Mouse (Mus musculus) liver, postnatal 0 days (tissue): ENCODE data around the gene Arsg. TPM values are rescaled to one million over a fixed set of nuclear protein-coding genes. Genes with fewer than 3 reads are reported as not detected.

Experiments
- ATAC-seq: fragments of 200-750 bp; cut with Nextera tagmentation; 2 replicates; pipeline ENCODE4 v1.8.0; 2017; ENCODE audit warnings: mild to moderate bottlenecking, moderate library complexity
- DNase-seq: peaks from one replicate; pipeline ENCODE4 v3.0.0-alpha.2; 2016
- H3K27ac ChIP-seq: fragments of 300-500 bp; sonication (generic); 2 replicates; pipeline ENCODE4 v1.5.1; 2014; ENCODE audit warnings: antibody characterized with exemption, moderate library complexity, mild to moderate bottlenecking, low read depth
- H3K27me3 ChIP-seq: fragments of 300-500 bp; sonication (generic); 2 replicates; pipeline ENCODE4 v1.6.1; 2014; ENCODE audit warnings: low read length, control low read depth, mixed read lengths; ENCODE audit not compliant: insufficient read depth
- H3K36me3 ChIP-seq: fragments of 300-500 bp; sonication (generic); replicated peaks from 2 replicates; pipeline ENCODE4 v1.6.1; 2014; ENCODE audit warnings: mild to moderate bottlenecking, control low read depth, low read length, moderate library complexity, mixed read lengths; ENCODE audit not compliant: insufficient read depth
- H3K4me1 ChIP-seq: fragments of 300-500 bp; sonication (generic); 2 replicates; pipeline ENCODE4 v1.6.1; 2014; ENCODE audit warnings: antibody characterized with exemption, mild to moderate bottlenecking, control low read depth; ENCODE audit not compliant: insufficient read depth
- H3K4me2 ChIP-seq: fragments of 300-500 bp; sonication (generic); 2 replicates; pipeline ENCODE4 v1.6.1; 2014; ENCODE audit warnings: low read depth, mild to moderate bottlenecking, low read length, moderate library complexity, mixed read lengths
- H3K4me3 ChIP-seq: fragments of 300-500 bp; sonication (generic); 2 replicates; pipeline ENCODE4 v1.5.1; 2014; ENCODE audit warnings: low read depth, low read length
- H3K9ac ChIP-seq: fragments of 300-500 bp; sonication (generic); replicated peaks from 2 replicates; pipeline ENCODE4 v1.6.1; 2014; ENCODE audit warnings: mild to moderate bottlenecking, moderate library complexity
- H3K9me3 ChIP-seq: fragments of 300-500 bp; sonication (generic); 2 replicates; pipeline ENCODE4 v1.6.1; 2016; ENCODE audit warnings: mild to moderate bottlenecking, control low read depth, low read length, mixed read lengths
- CTCF ChIP-seq: sonication (generic); IDR thresholded peaks from 2 replicates; pipeline ENCODE4 v1.5.1; 2016; ENCODE audit warnings: antibody characterized with exemption, low read depth
- EP300 ChIP-seq: IDR thresholded peaks from 2 replicates; pipeline ENCODE4 v1.6.1; 2016; ENCODE audit warnings: antibody characterized with exemption, low read depth, mild to moderate bottlenecking
- WGBS: fragments of 180-500 bp; shearing (Covaris S2); extraction: QIAGEN DNeasy Blood & Tissue Kit; methylation state at CpG from one replicate; pipeline ENCODE4 v1.1.7; 2014; ENCODE audit not compliant: insufficient replicate concordance; 5-methylcytosine and 5-hydroxymethylcytosine counted together
- polyA plus RNA-seq: library from polyadenylated mRNA; unstranded; fragments of >200 nt; fragmentation: Nextera tagmentation; extraction: Ambion mirVana; gene quantifications from 2 replicates; pipeline ENCODE4 v1.2.1, GENCODE M21; 2015

Gene Arsg
- polyA plus RNA-seq, 1 experiment from 2014 or later: 13.1 TPM

DNA sequence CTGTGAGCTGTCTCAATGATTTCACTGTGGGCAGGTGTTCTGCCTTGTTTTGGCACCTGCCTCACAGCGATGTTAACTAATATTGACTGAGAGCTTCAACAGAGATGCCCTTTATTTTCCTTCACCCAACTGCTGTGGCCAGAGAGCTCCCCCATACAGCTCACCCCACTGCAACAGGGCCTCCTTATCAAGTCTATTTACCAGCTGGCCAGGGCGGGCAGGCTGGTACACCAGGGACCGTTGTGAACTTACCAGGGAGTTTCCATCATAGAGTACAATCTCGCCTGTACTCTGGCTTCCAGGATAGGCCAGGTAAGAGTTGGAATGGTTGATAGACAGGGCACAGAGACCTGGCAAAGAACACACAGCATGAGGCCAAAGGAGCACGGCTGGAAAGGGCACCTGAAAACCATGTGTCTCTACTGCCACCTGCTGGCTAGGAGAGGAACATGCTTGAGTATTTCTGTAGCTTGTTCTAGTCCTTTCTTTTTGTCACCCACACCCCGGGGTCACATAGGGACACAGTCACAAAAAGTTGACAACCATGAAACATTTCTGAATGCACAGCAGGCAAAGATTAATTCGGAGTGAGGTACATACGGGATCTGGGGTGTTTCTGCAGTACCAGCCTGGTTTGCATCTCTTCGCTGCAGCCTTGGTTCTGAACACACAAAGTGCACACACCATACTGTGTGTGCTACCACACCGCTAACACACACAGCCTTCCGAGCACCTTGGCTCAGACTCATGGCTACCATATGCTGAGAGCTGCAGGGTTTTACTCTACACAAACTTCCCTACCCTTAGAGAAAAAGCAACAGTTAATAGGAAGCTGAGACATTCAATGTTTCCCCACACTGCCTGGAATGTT, 111.9 kb downstream of the Arsg start:
- Histone ChIP-seq H3K4me2 (no peak overlapping the region), H3K9ac (peak overlapping the region; percentile 6; the same call in 1 of the 2 replicates), H3K4me1 (peaks cover 18% of the 10 kb centered on the region), H3K4me3 (no peak overlapping the region), H3K36me3 (peaks cover 42% of the 10 kb centered on the region), H3K27ac (0 out of 2 replicates have a peak overlapping the region, but pooled peaks have one; percentile 12), H3K9me3 (no peaks in the 10 kb centered on the region), H3K27me3 (no peaks in the 10 kb centered on the region)
- peak; percentile 67 for ATAC-seq
- TF ChIP-seq CTCF (peak; percentile 99), EP300 (no peak)
- 39% methylated on average over 11 of the region's 11 CpGs for WGBS
- peak; percentile 84 for DNase-seq

DNA sequence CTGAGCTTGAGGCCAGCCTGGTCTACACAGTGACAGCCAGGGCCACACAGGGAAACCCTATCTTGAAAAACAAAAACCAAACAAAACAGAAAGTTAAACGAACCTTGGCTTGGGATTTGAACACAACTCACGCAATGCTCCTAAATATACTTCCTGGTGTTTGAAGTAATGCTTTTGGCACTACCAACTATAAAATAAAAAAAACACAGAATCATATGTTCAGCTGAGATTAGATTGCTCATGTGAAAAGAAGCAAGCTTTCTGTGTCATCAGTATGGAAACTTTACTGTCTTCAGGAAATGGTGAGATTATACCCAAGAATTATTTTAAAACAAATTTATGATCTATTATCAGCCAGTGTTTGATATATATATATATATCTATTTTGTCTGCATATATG, 113.2 kb downstream of the Arsg start:
- H3K36me3 ChIP-seq: peaks cover 37% of the 10 kb centered on the region
- H3K4me3 ChIP-seq: no peak overlapping the region
- H3K9me3 ChIP-seq: no peaks in the 10 kb centered on the region
- ATAC-seq (no peak), DNase-seq (no peak)
- no peak overlapping the region for H3K9ac ChIP-seq
- WGBS: 42% methylated on average over 2 of the region's 2 CpGs
- TF ChIP-seq CTCF (no peak), EP300 (no peak)
- H3K27me3 ChIP-seq: no peaks in the 10 kb centered on the region
- H3K4me2 ChIP-seq: no peak overlapping the region
- H3K27ac ChIP-seq: no peak overlapping the region
- H3K4me1 ChIP-seq: peaks cover 18% of the 10 kb centered on the region

DNA sequence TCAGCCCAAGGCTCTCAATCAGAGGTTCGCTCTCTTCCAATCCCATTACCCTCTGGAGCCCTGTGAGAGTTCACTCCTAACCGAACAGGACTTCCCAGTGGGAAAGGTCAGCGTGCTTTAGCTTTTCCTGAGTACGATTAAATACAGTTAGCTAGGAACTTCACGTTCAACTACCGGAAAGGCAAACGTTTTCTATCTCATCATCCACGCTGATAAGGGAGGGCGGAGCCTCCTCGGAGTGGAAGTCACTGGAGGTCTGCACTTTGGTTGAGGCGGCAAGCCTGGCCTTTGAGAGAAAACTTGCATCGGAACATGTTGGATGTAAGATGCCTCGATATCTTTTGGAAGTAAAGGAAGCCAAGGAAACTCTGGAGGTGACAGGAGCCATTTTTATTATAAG, 113.8 kb downstream of the Arsg start:
- Histone ChIP-seq H3K4me1 (peaks cover 18% of the 10 kb centered on the region), H3K4me3 (peak overlapping the region; percentile 19; the same call in 1 of the 2 replicates), H3K9me3 (no peaks in the 10 kb centered on the region), H3K36me3 (peaks cover 31% of the 10 kb centered on the region), H3K27ac (0 out of 2 replicates have a peak overlapping the region, but pooled peaks have one; percentile 13), H3K27me3 (no peaks in the 10 kb centered on the region), H3K4me2 (peak overlapping the region; percentile 64), H3K9ac (no peak overlapping the region)
- no peak for ATAC-seq
- no peak for TF ChIP-seq CTCF
- TF ChIP-seq EP300: 0 out of 2 replicates have a peak, but pooled peaks have one; percentile 19
- 31% methylated on average over 13 of the region's 13 CpGs for WGBS
- DNase-seq: peak; percentile 39

DNA sequence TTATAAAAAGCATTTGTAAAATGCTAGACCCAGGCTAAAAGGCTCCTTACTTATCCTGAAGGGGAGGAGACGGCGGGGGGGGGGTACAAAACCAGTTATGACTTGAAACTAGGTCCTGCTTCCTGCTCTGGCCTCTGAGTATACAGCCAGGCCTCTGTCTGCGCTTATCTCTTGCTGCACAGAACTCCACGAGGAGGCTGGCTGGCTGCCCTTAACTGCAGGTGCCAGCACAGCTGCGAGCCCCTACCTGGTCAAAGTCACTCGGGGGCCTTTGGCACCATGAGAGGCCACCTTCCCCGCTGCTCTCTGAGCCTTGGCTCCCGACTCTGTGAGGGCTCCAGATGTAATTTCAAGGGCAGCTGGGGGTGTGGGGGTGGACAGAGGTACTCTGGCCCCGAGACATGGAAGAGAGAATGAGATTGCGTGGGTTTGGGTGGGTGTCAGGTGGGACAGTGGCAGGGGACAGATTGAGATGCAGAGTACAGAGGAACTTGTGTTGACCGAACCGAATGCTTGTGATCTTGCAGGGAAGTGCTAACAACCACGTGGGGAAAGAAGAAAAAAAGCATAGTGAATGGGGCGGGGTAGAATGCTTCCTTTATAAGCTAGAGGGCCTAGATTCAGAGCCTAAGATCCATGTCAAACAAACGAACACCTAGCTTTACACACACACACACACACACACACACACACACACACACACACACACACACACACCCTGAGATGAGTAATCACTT, 114.6 kb downstream of the Arsg start:
- peak overlapping the region; percentile 38 for H3K9ac ChIP-seq
- TF ChIP-seq CTCF (no peak), EP300 (peak; percentile 81)
- no peaks in the 10 kb centered on the region for H3K9me3 ChIP-seq
- peaks cover 18% of the 10 kb centered on the region for H3K4me1 ChIP-seq
- ATAC-seq (peak; percentile 82), DNase-seq (peak; percentile 68)
- H3K4me2 ChIP-seq: peak overlapping the region; percentile 64
- 0 out of 2 replicates have a peak overlapping the region, but pooled peaks have one; percentile 13 for H3K27ac ChIP-seq
- no peaks in the 10 kb centered on the region for H3K27me3 ChIP-seq
- WGBS: 38% methylated on average over 15 of the region's 15 CpGs
- H3K4me3 ChIP-seq: peak overlapping the region; percentile 10; the same call in 1 of the 2 replicates
- peaks cover 23% of the 10 kb centered on the region for H3K36me3 ChIP-seq

DNA sequence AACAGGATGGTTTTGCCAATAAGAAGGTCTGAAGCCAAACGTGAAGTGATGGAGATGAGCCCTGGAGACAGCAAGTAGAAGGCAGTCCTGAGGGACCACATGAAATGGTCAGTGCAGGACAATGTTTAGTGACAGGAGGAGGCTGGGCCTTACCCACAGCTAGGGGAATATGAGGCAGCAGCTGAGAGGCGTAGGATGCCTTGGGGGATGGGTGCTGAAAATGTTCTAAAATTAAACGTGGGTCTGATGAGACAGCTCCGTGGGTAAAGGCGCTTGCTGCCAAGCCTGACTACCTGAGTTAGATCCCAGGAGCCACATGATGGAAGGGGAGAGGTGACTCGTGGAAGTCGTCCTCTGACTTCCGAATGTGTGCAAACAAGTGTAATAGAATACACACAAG, 116.8 kb downstream of the Arsg start:
- Histone ChIP-seq H3K27me3 (no peaks in the 10 kb centered on the region), H3K4me3 (no peak overlapping the region), H3K9me3 (no peaks in the 10 kb centered on the region), H3K27ac (no peak overlapping the region), H3K4me2 (no peak overlapping the region), H3K9ac (no peak overlapping the region), H3K4me1 (peaks cover 11% of the 10 kb centered on the region), H3K36me3 (peaks cover 13% of the 10 kb centered on the region)
- WGBS: 79% methylated on average over 8 of the region's 8 CpGs
- TF ChIP-seq CTCF (no peak), EP300 (no peak)
- DNase-seq (no peak), ATAC-seq (no peak)

DNA sequence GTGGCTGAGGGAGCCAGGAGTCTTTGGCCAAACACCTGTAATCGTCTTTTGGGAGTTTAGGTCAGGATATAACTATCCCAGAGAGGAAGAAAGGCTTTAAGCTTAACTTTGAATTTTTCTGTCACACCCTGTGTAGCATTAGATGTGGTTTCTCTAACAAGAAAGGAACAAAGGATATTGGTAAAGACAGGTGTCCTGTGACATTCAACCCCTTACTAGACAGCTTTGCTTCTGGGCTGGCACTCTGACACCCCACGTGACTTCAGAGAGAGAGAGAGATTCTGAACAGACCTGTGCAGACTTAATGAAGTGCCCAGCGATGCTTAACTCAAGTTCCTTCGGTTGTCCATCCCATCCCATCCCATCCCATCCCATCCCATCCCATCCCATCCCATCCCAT, 118.3 kb downstream of the Arsg start:
- 83% methylated on average over 4 of the region's 4 CpGs for WGBS
- H3K4me3 ChIP-seq: no peak overlapping the region
- DNase-seq: no peak
- TF ChIP-seq CTCF: no peak
- no peak for TF ChIP-seq EP300
- peaks cover 28% of the 10 kb centered on the region for H3K36me3 ChIP-seq
- no peaks in the 10 kb centered on the region for H3K27me3 ChIP-seq
- H3K9ac ChIP-seq: no peak overlapping the region
- no peaks in the 10 kb centered on the region for H3K9me3 ChIP-seq
- H3K4me1 ChIP-seq: peaks cover 11% of the 10 kb centered on the region
- no peak overlapping the region for H3K27ac ChIP-seq
- H3K4me2 ChIP-seq: no peak overlapping the region
- no peak for ATAC-seq
